Mouse (Mus musculus): ENCODE data around the gene 1700020L24Rik. TPM values are rescaled to one million over a fixed set of nuclear protein-coding genes. Genes with fewer than 3 reads are reported as not detected.

1700020L24Rik gene
- polyA plus RNA-seq, 1 experiment from 2014 or later: 0.22 TPM

- H3K4me1 ChIP-seq (replicated peaks; ENCODE audit: insufficient read depth, low read length): peaks cover 19% of the 10 kb centered on the region
- peaks cover 37% of the 10 kb centered on the region for H3K27me3 ChIP-seq (ENCODE audit: insufficient read depth, low read length)
- H3K9me3 ChIP-seq (replicated peaks; ENCODE audit: low read length): no peaks in the 10 kb centered on the region
- 0 out of 2 replicates have a peak overlapping the region, but pooled peaks have one; percentile 10 for H3K4me3 ChIP-seq (replicated peaks; ENCODE audit: low read depth, low read length)
- H3K36me3 ChIP-seq (ENCODE audit: insufficient read depth, low read length): no peaks in the 10 kb centered on the region
- TF ChIP-seq CTCF (IDR thresholded peaks at IDR 0.05; ENCODE audit: low read depth): no peak
- ATAC-seq (replicated peaks; ENCODE audit: low FRiP score, low read depth) (no peak), DNase-seq (ENCODE audit: low spot score) (no peak)
- no peak overlapping the region for H3K27ac ChIP-seq
- no peak overlapping the region for H3K9ac ChIP-seq (ENCODE audit: low read depth, low read length)
- WGBS: 29% methylated on average over 19 of the region's 19 CpGs
- peak overlapping the region; percentile 48 for H3K4me2 ChIP-seq (ENCODE audit: low read length)
Observed at GRCm38 (mm10) chr11:83445001-83445400, 7.5 kb downstream of the 1700020L24Rik start.

GRCm38 (mm10) chr11:83447612-83448011 lies 10.1 kb downstream of the 1700020L24Rik start:
- no peak for TF ChIP-seq CTCF (IDR thresholded peaks at IDR 0.05; ENCODE audit: low read depth)
- Histone ChIP-seq H3K4me1 (replicated peaks; ENCODE audit: insufficient read depth, low read length) (peaks cover 17% of the 10 kb centered on the region), H3K27ac (no peak overlapping the region), H3K9ac (ENCODE audit: low read depth, low read length) (no peak overlapping the region), H3K4me2 (ENCODE audit: low read length) (no peak overlapping the region), H3K27me3 (ENCODE audit: insufficient read depth, low read length) (peaks cover 22% of the 10 kb centered on the region), H3K9me3 (replicated peaks; ENCODE audit: low read length) (no peaks in the 10 kb centered on the region), H3K36me3 (ENCODE audit: insufficient read depth, low read length) (no peaks in the 10 kb centered on the region), H3K4me3 (replicated peaks; ENCODE audit: low read depth, low read length) (no peak overlapping the region)
- ATAC-seq (replicated peaks; ENCODE audit: low FRiP score, low read depth) (no peak), DNase-seq (ENCODE audit: low spot score) (no peak)
- 73% methylated on average over 10 of the region's 10 CpGs for WGBS

- Histone ChIP-seq H3K27me3 (ENCODE audit: insufficient read depth, low read length) (peaks cover 17% of the 10 kb centered on the region), H3K9ac (ENCODE audit: low read depth, low read length) (no peak overlapping the region), H3K27ac (peak overlapping the region; percentile 42; the same call in 1 of the 2 replicates), H3K4me1 (replicated peaks; ENCODE audit: insufficient read depth, low read length) (peaks cover 15% of the 10 kb centered on the region), H3K9me3 (replicated peaks; ENCODE audit: low read length) (no peaks in the 10 kb centered on the region), H3K4me2 (ENCODE audit: low read length) (no peak overlapping the region), H3K36me3 (ENCODE audit: insufficient read depth, low read length) (no peaks in the 10 kb centered on the region), H3K4me3 (replicated peaks; ENCODE audit: low read depth, low read length) (no peak overlapping the region)
- 39% methylated on average over 16 of the region's 16 CpGs for WGBS
- TF ChIP-seq CTCF (IDR thresholded peaks at IDR 0.05; ENCODE audit: low read depth): no peak
- DNase-seq (ENCODE audit: low spot score) (peak; percentile 55), ATAC-seq (replicated peaks; ENCODE audit: low FRiP score, low read depth) (no peak)
Observed at GRCm38 (mm10) chr11:83448021-83448926, 10.8 kb downstream of the 1700020L24Rik start.

GRCm38 (mm10) chr11:83448927-83449236 lies 11.4 kb downstream of the 1700020L24Rik start:
- H3K9me3 ChIP-seq (replicated peaks; ENCODE audit: low read length): no peaks in the 10 kb centered on the region
- no peak for TF ChIP-seq CTCF (IDR thresholded peaks at IDR 0.05; ENCODE audit: low read depth)
- H3K4me3 ChIP-seq (replicated peaks; ENCODE audit: low read depth, low read length): no peak overlapping the region
- H3K4me1 ChIP-seq (replicated peaks; ENCODE audit: insufficient read depth, low read length): peaks cover 15% of the 10 kb centered on the region
- H3K27ac ChIP-seq: peak overlapping the region; percentile 42; the same call in 1 of the 2 replicates
- ATAC-seq (replicated peaks; ENCODE audit: low FRiP score, low read depth) (no peak), DNase-seq (ENCODE audit: low spot score) (no peak)
- peaks cover 11% of the 10 kb centered on the region; the same call in 1 of the 2 replicates for H3K27me3 ChIP-seq (ENCODE audit: insufficient read depth, low read length)
- no peaks in the 10 kb centered on the region for H3K36me3 ChIP-seq (ENCODE audit: insufficient read depth, low read length)
- H3K9ac ChIP-seq (ENCODE audit: low read depth, low read length): no peak overlapping the region
- no peak overlapping the region for H3K4me2 ChIP-seq (ENCODE audit: low read length)

- ATAC-seq (replicated peaks; ENCODE audit: low FRiP score, low read depth): no peak
- no peak overlapping the region for H3K4me3 ChIP-seq (replicated peaks; ENCODE audit: low read depth, low read length)
- 19% methylated on average over 4 of the region's 4 CpGs for WGBS
- peaks cover 15% of the 10 kb centered on the region for H3K4me1 ChIP-seq (replicated peaks; ENCODE audit: insufficient read depth, low read length)
- H3K9ac ChIP-seq (ENCODE audit: low read depth, low read length): no peak overlapping the region
- 0 out of 2 replicates have a peak overlapping the region, but pooled peaks have one; percentile 42 for H3K27ac ChIP-seq
- TF ChIP-seq CTCF (IDR thresholded peaks at IDR 0.05; ENCODE audit: low read depth): no peak
- peak; percentile 36 for DNase-seq (ENCODE audit: low spot score)
- no peaks in the 10 kb centered on the region for H3K9me3 ChIP-seq (replicated peaks; ENCODE audit: low read length)
- no peaks in the 10 kb centered on the region for H3K36me3 ChIP-seq (ENCODE audit: insufficient read depth, low read length)
- peaks cover 7% of the 10 kb centered on the region; the same call in 1 of the 2 replicates for H3K27me3 ChIP-seq (ENCODE audit: insufficient read depth, low read length)
- H3K4me2 ChIP-seq (ENCODE audit: low read length): no peak overlapping the region
Observed at GRCm38 (mm10) chr11:83449298-83449697, 11.8 kb downstream of the 1700020L24Rik start.

GRCm38 (mm10) chr11:83450550-83450949 lies 13.1 kb downstream of the 1700020L24Rik start:
- Histone ChIP-seq H3K4me1 (replicated peaks; ENCODE audit: insufficient read depth, low read length) (peaks cover 15% of the 10 kb centered on the region), H3K36me3 (ENCODE audit: insufficient read depth, low read length) (no peaks in the 10 kb centered on the region), H3K4me3 (replicated peaks; ENCODE audit: low read depth, low read length) (no peak overlapping the region), H3K4me2 (ENCODE audit: low read length) (no peak overlapping the region), H3K27ac (no peak overlapping the region), H3K9ac (ENCODE audit: low read depth, low read length) (no peak overlapping the region), H3K27me3 (ENCODE audit: insufficient read depth, low read length) (0 out of 2 replicates have a peak, but pooled peaks cover under 1% of the 10 kb centered on the region), H3K9me3 (replicated peaks; ENCODE audit: low read length) (no peaks in the 10 kb centered on the region)
- no peak for DNase-seq (ENCODE audit: low spot score)
- ATAC-seq (replicated peaks; ENCODE audit: low FRiP score, low read depth): no peak
- 59% methylated on average over 1 of the region's 1 CpGs for WGBS
- TF ChIP-seq CTCF (IDR thresholded peaks at IDR 0.05; ENCODE audit: low read depth): no peak

Data from kidney, postnatal 0 days (tissue).